Mouse (Mus musculus): Measurements from ENCODE around the gene Napa.

The Napa gene

DNA sequence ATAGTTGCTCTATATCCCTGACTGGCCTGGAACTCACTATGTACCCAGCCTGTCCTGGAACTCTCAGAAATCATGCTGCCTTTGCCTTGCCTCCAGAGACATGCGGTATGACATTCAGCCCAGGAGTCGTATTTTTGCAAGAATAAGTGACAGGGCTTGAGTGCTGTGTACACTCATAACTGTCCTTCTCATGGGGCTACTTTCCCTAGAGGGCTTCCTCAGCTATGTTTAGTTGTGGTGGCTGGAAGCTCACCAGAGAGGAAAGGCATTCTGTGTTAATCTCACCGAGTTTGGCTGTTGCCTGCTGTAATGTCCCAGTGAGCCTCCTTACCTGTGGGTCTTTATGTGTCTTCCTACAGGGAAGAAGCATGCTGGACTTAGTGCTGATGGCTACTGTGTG is 3.7 kb upstream of the Napa start:
- in situ Hi-C loops (cut with MboI), result no loop called here

DNA sequence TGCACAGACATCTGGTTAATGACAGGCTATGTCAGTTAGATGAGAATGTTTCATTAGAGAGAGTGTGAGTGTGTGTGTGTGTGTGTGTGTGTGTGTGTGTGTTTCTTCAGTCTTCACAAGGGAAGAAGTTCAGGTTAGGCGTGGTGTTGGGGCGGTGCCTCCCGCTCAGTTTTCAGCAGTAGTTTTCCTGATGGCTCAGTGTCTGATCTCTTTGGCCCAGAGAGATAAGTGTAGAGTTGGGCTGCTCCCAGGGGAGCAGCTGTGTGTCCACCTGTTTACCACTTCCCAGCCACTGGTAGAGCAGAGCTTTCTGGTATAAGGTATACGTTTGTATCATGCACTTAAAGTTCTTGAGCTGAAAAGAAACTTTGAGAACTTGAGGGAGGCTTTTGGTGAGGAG is 1.6 kb downstream of the Napa start:
- in situ Hi-C loops (cut with MboI), result no loop called here

DNA sequence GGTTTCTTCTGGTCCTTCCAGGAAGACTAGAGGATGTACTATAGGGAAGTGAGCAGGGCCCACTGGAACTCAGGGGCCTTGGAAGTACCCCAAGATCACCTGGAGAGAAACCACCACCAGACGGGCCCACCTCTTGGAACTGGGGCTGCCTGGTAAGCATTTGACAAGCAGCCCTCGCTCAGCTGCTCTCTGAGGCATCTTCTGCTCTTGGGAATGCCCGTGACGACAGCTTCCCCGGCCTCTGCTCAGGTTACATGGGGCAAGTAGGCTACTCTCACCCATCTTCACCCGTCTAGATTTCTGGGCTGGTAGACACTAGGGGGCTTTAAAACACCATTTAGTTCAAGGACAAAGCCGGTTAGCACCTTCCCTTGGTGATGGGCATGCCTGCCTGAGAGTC is 2.8 kb downstream of the Napa start:
- in situ Hi-C loops (cut with MboI), result no loop called here

DNA sequence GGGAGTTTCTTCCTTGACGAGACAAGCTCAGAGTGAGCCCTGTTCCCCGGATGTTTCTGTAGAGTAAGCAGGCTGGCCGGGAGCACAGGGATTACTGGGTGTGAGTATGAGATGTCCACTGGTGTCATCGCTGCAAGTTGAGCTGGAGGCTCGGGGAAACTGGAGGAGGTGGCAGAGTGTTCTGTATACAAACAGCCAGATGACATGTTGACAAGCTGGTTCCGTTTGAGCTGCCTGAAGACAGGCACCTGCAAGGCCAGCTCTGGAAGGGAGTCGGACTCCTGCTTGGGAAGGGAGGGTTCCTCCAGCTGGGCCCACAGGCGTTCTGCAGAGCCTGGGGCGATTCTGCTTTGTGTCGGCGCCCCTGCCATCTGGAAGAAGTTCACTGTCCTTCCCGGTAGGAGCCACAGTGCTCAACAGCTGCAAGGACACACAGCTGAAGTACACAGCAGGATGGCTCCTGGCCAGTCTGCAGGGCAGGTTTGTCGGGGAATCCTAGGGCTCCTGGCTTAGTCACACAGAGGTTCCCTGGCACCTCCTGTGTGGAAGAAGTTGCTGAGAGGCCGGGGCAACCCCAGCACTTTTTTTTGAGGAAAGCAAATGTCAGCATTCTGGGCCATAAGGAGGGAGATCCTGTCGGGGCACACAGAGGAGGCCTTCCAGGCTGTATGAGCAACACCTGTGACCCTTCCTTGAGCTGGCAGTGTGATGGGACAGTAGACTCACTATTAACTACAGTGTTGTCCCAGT is 3.6 kb downstream of the Napa start:
- in situ Hi-C loops (cut with MboI), result no loop called here

DNA sequence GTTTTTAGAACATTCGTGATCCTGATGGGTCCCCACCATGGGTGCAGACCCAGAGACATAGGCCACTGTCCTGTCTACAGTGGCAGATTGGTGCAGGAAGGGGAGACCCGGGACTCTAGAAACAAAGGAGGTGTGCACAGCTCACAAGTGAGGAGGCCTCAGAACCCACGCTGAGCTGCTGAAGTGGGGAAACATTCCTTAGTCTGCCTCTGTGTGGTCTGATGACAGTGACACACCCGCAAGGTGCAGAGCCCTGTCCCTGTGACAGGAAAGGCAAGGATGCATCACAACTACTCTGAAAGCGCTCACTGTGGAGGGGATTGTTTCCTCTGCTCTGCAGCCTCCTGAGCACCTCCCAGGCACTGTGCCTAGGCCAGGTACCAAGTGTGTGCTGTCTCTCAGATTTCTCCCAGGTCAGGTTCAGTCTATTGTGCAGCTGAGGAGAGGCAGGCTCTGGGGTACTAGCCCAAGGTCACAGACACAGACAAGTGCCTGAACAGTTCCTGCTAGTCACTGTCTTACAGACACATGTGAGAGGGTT is 4.5 kb downstream of the Napa start:
- in situ Hi-C loops (cut with MboI), result no loop called here

DNA sequence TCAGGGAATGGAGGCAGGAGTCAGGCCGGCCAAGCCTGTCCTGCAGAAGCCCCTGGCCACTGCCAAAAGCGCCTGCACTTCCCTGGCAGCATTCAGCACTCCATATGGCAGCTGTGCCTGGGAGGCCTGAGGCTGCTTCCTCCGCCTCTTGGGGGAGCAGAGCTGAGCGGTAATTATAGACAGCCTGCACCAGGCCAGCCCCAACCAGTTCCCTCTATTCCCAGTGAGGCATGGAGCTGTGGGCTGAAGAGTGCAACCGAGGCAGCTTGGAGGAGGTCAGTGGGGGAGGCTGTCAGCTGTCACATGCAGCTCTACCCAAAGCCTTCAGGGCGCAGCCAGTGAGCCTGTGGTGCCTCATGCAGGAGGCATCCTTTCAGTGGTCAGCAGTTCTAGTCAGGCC is 5.5 kb downstream of the Napa start:
- in situ Hi-C loops (cut with MboI), result no loop called here

DNA sequence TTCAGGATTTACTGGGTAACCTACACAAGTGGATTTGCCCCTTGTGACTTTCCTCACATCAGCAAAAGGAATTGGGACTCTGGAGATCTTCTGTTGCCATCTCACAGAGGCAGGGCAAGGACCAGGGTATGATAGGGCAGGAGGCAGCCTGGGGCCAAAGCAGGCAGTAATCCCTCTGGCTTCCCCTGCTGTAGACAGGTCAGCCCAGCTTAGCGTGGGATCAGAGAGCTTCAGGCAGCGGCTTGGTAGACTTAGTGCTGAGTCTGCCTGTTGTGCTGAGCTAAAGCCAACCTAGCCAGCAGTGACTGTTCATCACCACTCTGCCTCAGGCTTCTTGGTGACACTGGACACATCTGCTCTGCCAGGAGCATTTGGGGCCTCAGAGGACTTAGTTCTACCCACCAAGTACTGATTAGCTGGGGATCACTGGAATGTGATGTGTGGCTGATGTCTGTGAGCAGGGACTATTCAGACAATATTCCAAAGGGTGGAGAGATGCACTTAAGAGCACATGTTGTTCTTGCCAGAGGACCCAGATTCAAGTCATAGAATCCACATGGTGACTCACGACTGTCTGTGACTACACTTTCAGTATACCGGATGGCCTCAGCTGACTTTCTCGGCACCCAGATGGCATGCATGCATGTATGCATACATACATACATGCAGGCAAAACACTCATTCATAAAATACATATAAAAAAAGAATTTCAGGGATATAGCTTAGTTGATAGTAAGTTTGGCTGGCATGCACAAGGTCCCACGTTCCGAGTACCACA is 6.5 kb downstream of the Napa start:
- in situ Hi-C loops (cut with MboI), result no loop called here

DNA sequence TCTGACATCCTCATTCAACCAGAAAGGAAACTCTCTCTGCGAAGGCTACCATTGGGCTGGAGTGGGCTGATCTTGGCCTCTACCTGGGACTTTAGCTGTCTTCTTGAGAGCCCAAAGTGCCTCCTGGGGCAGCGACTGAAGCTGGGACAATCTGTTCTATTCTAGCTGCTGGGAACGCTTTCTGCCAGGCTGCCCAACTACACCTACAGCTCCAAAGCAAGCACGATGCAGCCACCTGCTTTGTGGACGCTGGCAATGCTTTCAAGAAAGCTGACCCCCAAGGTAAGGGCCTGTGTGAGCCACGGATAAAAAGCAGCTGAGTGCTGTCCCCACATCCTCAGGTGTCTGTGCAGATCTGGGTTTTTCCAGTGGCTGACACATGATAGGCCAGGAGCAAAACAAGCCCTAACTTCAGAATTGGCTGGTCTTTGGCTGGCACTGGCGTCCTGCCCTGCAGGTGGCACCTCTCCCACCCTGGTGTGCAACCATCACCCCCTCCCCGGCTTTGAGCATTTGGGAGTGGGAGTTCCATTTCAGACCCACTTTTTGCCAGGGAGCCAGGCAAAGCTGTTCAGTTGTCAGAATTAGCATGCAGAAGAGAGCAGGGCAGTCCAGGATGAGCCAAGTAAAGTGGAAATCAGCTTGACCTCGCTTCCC is 10.8 kb downstream of the Napa start:
- in situ Hi-C loops (cut with MboI), result no loop called here

DNA sequence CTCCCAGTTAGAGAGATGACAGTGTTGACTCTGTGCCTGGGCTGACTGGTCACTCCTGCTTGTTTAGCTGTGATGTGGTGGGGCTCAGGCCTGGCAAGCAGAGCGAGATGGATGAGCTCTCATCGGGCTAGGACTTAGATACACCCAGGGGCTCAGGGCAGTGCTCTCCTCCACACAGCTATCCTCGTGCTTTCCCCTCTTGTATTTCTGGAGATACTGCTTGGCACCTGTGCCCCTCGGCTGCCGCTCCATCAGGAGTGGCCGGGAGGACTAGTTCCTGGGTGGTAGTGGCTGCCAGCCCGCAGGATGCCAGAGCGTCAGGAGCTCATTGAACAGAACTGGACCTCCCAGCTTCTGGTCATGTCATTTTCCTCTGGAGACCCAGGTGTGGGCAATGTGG is 11.9 kb downstream of the Napa start:
- in situ Hi-C loops (cut with MboI), result no loop called here

DNA sequence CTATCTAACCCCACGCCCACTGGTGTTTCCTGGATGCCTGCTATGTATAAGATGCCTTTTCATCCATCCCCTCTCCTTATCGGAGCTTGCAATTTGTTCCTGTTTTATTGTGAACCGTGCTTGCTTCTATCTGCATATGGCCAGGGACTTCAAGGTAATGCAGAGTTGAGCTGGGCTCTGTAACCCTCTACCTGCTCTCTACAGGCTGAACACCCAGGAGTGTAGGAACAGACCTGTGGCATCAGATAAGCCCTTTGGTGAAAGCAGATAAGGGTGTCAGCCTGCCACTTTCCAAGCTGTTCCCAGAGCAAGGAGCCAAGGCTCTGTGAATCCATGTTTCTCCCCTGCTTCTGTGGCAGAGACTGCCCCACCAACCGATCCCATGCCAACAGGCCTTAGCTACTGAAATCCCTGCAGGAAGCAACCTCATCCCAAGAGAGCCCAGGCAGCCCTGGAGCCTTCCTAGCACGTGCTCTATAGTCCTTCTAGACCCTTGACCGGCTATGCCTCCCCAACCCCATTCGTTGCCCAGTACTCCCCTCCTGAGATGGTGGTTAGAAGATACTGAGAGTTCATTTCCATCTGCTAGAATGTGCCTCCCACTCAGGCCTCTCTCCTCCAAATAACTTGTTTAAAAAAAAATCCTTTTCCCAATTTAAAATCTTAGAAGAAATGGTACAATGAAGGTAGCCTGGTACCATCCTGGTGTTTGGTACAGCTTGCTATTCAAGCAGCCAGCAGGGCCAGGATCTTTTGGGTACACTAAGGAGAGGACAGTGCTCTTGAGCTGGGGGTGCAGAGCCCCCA is 13.2 kb downstream of the Napa start:
- in situ Hi-C loops (cut with MboI), result no loop called here

DNA sequence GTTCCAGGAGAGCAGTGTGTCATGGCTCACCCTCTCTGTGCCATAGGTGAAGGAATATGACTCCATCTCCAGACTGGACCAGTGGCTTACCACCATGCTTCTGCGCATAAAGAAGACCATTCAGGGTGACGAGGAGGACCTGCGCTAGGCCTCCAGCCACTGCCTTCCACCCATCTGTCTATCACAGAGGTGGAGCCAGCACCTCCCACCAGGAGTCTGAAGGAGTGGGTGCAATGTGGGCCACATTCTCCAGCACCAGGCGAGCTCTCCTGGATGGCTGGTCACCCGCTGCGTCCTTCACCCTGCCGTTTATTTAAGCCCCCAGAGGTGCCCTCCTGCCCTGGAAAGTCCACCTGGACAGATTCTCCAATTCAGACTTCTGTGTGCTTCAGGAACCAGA is 18.2 kb downstream of the Napa start:
- in situ Hi-C loops (cut with MboI), result no loop called here

DNA sequence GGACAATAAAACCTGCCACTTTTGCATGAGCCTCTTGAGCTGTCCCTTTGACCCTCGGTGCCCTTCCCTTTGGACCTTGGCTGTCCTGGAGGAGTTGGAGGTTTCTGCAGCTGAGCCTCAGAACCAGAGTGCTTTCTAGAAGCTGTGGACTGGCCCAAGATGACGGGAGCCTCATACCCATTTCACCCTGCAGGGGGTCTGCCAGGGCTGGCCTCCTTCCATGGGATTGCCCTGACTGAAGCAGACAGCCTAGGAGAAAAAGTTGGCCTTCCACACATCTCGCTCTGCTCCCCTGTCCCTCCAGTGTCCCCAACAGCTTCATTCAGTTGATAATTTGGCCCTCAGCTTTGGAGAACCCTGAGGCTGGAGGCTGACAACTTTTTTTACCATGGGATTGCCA is 18.8 kb downstream of the Napa start:
- in situ Hi-C loops (cut with MboI), result no loop called here

DNA sequence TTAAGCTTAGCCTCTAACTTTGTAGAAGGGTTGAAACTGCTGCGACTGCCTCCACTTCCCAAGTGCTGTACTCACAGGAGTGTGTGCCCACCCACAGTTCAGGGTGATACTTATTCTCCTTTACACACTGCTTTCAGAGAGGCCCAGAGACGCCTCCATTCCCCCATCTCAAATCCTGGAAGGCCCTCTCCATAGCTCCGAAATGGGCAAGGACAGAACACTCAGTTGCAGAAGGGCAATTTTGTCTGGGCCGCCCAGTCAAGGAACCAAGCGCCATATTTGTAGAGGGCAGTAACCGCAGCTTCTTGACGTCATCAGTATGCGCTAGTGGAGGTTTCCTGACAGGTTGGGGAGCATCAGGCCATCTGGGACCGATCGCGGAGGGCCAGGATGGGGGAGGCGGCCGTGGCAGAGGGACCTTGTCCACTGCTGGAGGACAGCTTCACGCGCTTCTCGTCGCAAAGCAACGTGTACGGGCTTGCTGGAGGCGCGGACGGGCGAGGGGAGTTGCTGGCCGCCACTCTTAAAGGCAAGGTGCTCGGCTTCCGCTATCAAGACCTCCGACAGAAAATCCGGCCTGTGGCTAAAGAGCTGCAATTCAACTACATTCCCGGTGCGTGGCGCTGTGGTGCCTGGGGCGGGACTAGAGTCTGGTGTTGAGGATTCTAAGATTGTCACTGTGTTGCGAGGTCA is 21.5 kb downstream of the Napa start, which contains the start of gene Kptn:
Gene Kptn, plus strand, starts transcription at position 327 of the 693 bp plus-strand sequence.
- in situ Hi-C loops (cut with MboI), result no loop called here

DNA sequence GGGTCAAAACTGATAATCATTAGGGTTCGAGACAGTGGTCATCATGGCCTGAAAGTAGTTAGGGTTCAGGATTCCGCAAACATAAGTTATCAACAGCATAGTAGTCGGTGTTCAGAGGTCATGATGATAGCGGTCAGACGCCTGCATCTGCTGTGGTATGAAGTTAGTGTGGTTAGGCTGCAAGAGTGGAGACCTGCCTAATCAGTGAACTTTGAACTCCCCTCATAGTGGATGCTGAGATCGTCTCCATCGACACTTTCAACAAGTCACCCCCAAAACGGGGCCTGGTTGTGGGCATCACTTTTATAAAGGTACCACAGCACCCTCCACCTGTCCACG is 22.0 kb downstream of the Napa start:
- in situ Hi-C loops (cut with MboI), result no loop called here

DNA sequence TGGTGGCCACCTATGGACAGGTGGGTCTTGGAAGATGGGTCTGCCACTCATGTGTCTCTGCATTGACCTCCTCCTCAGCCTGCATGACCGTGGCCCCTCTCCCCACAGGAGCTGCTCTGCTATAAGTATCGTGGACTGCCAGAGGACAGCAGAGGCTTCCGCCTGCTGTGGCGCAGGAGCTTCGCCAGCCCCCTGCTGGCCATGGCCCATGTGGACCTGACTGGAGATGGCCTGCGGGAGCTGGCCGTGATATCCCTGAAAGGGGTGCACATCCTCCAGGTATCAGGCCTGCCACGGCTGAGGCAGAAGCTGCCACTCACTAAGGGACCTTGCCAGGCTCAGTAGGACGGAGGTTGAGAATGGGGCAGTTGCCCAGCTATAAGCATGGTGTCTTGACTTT is 27.6 kb downstream of the Napa start:
- in situ Hi-C loops (cut with MboI), result no loop called here

DNA sequence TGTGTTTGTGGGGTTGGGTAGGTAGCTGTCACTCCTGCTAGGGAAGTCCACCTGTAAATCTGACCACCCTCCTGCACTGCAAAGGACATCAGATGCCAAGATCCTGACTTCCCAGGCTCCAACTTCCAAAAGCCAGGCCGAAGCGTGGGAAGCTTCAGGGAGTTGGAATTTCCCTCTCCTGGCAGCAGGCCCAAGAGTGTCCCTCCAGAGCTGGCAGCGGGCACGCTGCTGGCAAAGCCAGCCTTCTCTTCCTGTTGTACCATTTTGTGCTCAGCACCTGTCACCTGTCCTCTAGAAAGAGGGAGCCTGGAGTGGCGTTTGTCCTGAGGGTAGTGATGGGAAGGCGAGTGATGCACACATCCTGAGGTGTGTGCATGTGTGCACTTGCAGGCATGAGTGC is 30.1 kb downstream of the Napa start:
- in situ Hi-C loops (cut with MboI), result no loop called here

DNA sequence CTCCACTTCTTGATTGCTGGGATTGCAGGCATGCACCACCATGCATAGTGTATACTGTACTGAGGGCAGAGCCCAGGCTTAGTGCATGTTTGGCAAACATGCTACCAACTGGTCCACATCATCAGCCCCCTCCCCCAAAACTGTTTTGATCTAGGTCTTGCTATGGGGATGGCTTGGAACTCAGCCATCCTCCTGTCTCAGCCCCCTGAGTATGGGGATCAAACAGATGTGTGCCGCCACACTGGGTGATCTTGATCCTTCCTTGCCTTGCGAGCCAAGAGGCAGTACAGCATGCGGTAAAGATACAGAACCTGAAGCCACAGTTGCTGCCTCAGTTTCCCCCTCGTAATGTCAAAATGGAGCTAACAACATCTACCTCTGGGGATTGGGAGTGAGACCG is 30.6 kb downstream of the Napa start:
- in situ Hi-C loops (cut with MboI), result no loop called here

DNA sequence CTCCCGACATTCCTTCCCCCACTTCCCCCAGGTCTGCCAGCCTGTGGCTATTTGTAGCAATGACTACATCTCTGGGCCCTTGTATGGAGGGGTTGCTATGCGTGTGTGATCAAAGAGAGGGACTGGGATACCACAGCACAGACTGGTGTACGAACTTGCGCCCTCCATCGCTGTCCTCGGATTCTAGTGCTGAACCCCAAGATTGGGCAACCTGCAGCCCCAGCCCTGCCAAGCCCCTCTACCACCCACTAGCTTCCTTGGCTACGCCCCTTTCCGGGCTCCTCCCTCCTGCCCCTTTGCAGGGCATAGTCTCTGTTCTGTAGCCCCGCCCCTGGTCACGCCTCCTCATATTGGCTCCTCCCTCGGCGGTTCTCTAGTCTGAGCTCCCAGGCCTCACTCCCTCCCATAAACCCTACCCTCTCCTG is 31.2 kb downstream of the Napa start, which contains the start of gene Slc8a2:
Gene Slc8a2, plus strand, starts transcription at position 406 of the 425 bp plus-strand sequence.
- in situ Hi-C loops (cut with MboI), result no loop called here

DNA sequence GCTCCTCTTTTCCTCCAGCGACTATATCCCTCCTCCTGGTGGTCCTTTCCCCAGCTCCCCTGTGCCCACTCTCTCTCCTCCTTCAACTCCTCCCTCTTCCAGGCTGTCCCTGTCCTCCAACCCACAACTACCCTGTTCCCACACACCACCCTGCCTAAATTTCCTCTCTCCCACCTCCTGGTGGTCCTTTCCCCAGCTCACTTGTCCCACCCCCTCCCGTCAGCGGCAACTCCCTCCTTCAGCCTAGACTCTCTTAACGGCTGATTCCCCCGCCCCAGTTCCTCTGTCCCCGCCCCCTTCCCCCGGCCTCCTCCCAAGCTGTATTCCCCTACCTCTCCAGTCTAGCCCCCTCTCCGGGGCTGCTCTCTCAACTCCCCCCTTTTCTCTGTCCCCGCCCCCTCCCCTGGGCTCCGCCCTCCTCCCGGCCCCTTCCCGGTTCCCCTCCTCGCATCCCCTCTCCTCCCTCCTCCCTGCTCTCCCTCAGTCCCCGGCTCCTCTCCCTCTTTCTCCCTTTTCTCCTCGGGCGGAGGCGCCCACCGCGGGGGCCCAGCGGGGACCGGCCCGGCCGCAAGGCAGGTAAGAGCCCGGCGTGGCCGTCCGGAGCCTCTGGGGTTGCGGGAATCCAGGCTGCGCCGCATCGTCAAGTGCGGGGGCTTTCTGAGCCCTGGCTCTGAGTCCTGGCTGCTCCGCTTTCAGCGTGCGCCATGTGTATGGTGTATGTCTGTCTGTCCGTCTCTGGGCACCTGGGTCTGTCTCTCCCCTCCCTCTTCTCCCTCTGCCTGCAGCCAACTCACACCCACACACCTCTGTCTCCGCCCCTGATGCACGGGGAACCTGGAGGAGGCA is 31.8 kb downstream of the Napa start:
- in situ Hi-C loops (cut with MboI), result no loop called here

DNA sequence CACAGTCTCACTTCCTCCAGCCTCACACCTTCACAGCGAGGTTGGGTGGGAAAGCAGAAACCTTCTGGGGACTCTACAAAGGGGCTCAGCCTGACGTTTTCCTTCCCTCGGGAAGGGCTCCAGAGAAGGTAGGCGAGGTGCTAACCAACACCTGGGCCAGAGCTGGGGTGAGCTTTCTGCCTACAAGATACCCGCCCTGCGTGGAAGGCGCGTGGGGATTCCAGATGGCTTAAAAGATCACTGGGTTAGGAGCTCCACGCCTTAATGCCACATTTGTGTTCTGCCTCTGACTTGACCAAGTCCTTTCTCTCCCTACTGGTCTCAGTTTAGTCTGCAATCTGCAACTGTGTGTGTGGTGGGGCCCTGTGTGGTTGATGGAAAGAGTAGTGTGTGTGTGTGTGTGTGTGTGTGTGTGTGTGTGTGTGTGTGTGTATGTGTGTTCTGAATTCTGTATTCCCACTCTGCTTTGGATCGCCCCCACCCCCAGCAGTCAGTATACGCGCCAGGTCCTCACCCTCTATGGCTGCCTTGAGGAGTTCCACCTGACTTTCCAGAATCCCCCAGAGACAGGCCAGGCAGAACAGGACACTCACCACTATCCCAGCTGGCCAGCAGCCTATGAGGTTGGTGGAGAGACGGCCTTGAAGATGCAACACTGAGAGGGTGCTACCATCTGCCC is 32.8 kb downstream of the Napa start:
- in situ Hi-C loops (cut with MboI), result no loop called here
